Mouse (Mus musculus) embryonic facial prominence, embryonic 11.5 days (tissue): ENCODE results near the gene Ralgapa2. TPM values are rescaled to one million over a fixed set of nuclear protein-coding genes. Genes with fewer than 3 reads are reported as not detected.

Source experiments
- ATAC-seq: fragments of 200-750 bp; cut with Nextera tagmentation; replicated peaks from 2 replicates; pipeline ENCODE4 v1.8.0; 2017; ENCODE audit warnings: low read depth; ENCODE audit not compliant: insufficient number of reproducible peaks, low FRiP score, low TSS enrichment
- DNase-seq: peaks from one replicate; pipeline ENCODE4 v3.0.0-alpha.2; 2015; ENCODE audit warnings: low spot score
- H3K27ac ChIP-seq: fragments of 300-500 bp; sonication (generic); replicated peaks from 2 replicates; pipeline ENCODE4 v1.5.1; 2014; ENCODE audit warnings: mild to moderate bottlenecking, low read depth, low read length, control low read depth
- H3K27me3 ChIP-seq: fragments of 300-500 bp; sonication (generic); 2 replicates; pipeline ENCODE4 v1.6.1; 2014; ENCODE audit warnings: mild to moderate bottlenecking, low read length, moderate library complexity, mixed read lengths; ENCODE audit not compliant: control insufficient read depth, insufficient read depth
- H3K36me3 ChIP-seq: fragments of 300-500 bp; sonication (generic); replicated peaks from 2 replicates; pipeline ENCODE4 v1.6.1; 2014; ENCODE audit warnings: low read depth, mild to moderate bottlenecking, low read length, moderate library complexity, mixed read lengths; ENCODE audit not compliant: control insufficient read depth, insufficient read depth
- H3K4me1 ChIP-seq: fragments of 300-500 bp; sonication (generic); 2 replicates; pipeline ENCODE4 v1.6.1; 2014; ENCODE audit warnings: low read length, mixed read lengths; ENCODE audit not compliant: control insufficient read depth, insufficient read depth
- H3K4me2 ChIP-seq: fragments of 300-500 bp; sonication (generic); 2 replicates; pipeline ENCODE4 v1.6.1; 2014; ENCODE audit warnings: low read depth, mild to moderate bottlenecking, control low read depth, low read length, moderate library complexity
- H3K4me3 ChIP-seq: fragments of 300-500 bp; sonication (generic); 2 replicates; pipeline ENCODE4 v1.5.1; 2014; ENCODE audit warnings: low read depth, low read length, control low read depth
- H3K9ac ChIP-seq: fragments of 300-500 bp; sonication (generic); replicated peaks from 2 replicates; pipeline ENCODE4 v1.6.1; 2014; ENCODE audit warnings: mild to moderate bottlenecking, control low read depth, low read length
- H3K9me3 ChIP-seq: fragments of 300-500 bp; sonication (generic); replicated peaks from 2 replicates; pipeline ENCODE4 v1.6.1; 2016; ENCODE audit warnings: mild to moderate bottlenecking, low read length, inconsistent platforms, mixed read lengths; ENCODE audit not compliant: control insufficient read depth
- WGBS: fragments of 180-500 bp; shearing (Covaris S2); extraction: QIAGEN DNeasy Blood & Tissue Kit; methylation state at CpG from one replicate; pipeline ENCODE4 v1.1.7; 2014; 5-methylcytosine and 5-hydroxymethylcytosine counted together
- polyA plus RNA-seq: library from polyadenylated mRNA; unstranded; fragments of >200 nt; fragmentation: Nextera tagmentation; extraction: Ambion mirVana; gene quantifications from 2 replicates; pipeline ENCODE4 v1.2.1, GENCODE M21; 2014

Ralgapa2 gene
- polyA plus RNA-seq, 1 experiment from 2014 or later, result 8.2 TPM

DNA sequence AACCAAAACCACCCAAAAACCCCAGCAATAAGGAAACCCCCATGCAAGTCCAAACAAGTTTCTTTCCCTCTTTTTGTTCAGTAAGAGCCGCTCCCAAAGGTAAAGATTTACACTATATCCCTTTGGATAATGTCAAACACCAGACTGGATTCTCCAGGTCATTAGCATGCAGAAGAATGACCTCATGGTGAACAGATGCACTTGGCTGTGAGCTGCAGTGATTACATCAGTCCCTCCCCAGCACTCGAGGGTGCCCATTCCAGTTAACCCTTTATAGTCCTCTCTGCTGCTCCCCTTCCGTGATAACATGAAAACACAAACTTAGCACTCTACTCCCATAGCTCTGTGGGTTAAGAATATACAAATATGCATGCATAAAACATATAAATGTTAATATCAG is 255.1 kb downstream of the Ralgapa2 start:
- Histone ChIP-seq H3K4me3 (no peak overlapping the region), H3K27ac (no peak overlapping the region), H3K9me3 (no peaks in the 10 kb centered on the region), H3K4me2 (no peak overlapping the region), H3K27me3 (no peaks in the 10 kb centered on the region), H3K36me3 (no peaks in the 10 kb centered on the region), H3K9ac (no peak overlapping the region), H3K4me1 (no peaks in the 10 kb centered on the region)
- WGBS, result 41% methylated on average over 3 of the region's 3 CpGs
- peak; percentile 23 for DNase-seq
- no peak for ATAC-seq

DNA sequence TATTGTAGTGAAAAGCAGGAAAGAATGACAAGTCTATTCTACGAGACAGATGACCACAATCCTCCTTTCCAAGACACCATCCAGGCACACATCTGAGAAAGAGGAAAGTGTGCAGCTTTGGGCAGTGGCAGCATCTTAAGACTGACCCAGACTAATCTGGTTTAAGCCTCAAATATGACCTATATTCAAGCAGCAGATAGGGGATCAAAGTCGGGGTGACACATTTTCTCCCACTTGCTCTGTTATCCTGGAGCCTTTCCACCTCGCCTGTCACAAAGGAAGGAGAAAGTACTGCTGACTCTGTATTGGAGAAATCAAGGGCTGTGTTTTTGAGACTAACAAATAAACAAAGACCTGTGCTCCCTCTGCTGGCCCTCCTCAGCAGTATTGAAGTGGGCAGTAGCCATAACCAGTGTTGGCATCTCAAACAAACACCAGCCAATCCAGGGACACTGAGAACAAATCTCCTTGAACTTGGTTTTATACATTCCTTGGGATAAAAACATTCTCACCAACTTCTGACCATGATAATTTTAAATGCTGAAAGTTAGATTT is 255.7 kb downstream of the Ralgapa2 start:
- H3K4me3 ChIP-seq, result no peak overlapping the region
- H3K27me3 ChIP-seq, result no peaks in the 10 kb centered on the region
- H3K9me3 ChIP-seq, result no peaks in the 10 kb centered on the region
- H3K4me2 ChIP-seq, result no peak overlapping the region
- no peaks in the 10 kb centered on the region for H3K36me3 ChIP-seq
- no peak overlapping the region for H3K27ac ChIP-seq
- no peak overlapping the region for H3K9ac ChIP-seq
- WGBS, result 57% methylated on average over 3 of the region's 3 CpGs
- H3K4me1 ChIP-seq, result no peaks in the 10 kb centered on the region
- no peak for ATAC-seq
- peak; percentile 22 for DNase-seq

DNA sequence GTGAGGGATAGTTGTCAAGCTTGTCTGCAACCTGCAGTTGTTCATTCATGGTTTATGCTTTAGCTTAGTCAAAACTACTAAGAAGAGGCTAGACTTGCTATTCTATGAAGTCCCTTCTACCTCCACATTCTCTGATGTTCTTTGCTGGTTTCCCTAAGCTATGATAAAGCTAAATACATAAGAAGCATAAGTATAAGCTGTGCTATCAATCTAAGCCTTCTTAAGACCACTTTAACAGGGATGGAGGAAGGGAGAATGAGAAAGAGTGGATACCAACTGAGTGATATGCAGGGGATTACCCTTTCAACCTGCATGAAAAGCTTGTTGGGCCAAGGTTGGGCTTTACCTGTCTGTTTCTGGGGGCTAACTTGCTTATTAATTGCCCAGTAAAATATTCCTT is 256.5 kb downstream of the Ralgapa2 start:
- H3K27me3 ChIP-seq, result no peaks in the 10 kb centered on the region
- H3K4me2 ChIP-seq, result no peak overlapping the region
- H3K4me1 ChIP-seq, result no peaks in the 10 kb centered on the region
- H3K27ac ChIP-seq, result no peak overlapping the region
- ATAC-seq (no peak), DNase-seq (no peak)
- no peaks in the 10 kb centered on the region for H3K9me3 ChIP-seq
- no peak overlapping the region for H3K9ac ChIP-seq
- no peaks in the 10 kb centered on the region for H3K36me3 ChIP-seq
- H3K4me3 ChIP-seq, result no peak overlapping the region

DNA sequence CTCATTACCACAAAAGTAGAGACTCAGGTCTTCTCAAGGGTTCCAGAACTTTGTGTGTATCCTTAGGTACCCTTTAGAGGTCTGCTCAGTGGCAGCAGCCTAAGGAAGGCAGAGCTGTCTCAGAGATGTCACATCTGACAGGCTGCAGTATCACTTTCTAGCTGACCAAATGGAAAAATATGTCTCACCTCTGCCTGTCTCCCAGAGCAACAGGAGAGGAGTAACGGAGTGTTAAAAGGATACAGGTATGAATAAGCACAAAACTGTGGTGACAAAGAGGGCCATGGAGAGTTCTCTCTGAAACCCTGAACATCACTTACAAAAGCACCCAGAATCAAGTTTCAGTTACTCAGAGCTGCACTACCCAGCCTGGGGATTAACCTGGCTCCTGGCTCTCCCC is 257.8 kb downstream of the Ralgapa2 start:
- no peak for DNase-seq
- Histone ChIP-seq H3K4me2 (no peak overlapping the region), H3K27ac (no peak overlapping the region), H3K27me3 (no peaks in the 10 kb centered on the region), H3K9ac (no peak overlapping the region), H3K4me3 (no peak overlapping the region), H3K36me3 (no peaks in the 10 kb centered on the region), H3K9me3 (no peaks in the 10 kb centered on the region), H3K4me1 (no peaks in the 10 kb centered on the region)
- no peak for ATAC-seq
- WGBS, result 68% methylated on average over 1 of the region's 1 CpGs

GRCm38 (mm10) chr2:146250236-146250904 is 261.8 kb downstream of the Ralgapa2 start:
- 83% methylated on average over 6 of the region's 6 CpGs for WGBS
- no peaks in the 10 kb centered on the region for H3K27me3 ChIP-seq
- H3K9me3 ChIP-seq, result no peaks in the 10 kb centered on the region
- no peaks in the 10 kb centered on the region for H3K36me3 ChIP-seq
- no peak for ATAC-seq
- 0 out of 2 replicates have a peak, but pooled peaks cover 2% of the 10 kb centered on the region for H3K4me1 ChIP-seq
- no peak overlapping the region for H3K9ac ChIP-seq
- H3K27ac ChIP-seq, result no peak overlapping the region
- no peak overlapping the region for H3K4me2 ChIP-seq
- no peak for DNase-seq
- no peak overlapping the region for H3K4me3 ChIP-seq

DNA sequence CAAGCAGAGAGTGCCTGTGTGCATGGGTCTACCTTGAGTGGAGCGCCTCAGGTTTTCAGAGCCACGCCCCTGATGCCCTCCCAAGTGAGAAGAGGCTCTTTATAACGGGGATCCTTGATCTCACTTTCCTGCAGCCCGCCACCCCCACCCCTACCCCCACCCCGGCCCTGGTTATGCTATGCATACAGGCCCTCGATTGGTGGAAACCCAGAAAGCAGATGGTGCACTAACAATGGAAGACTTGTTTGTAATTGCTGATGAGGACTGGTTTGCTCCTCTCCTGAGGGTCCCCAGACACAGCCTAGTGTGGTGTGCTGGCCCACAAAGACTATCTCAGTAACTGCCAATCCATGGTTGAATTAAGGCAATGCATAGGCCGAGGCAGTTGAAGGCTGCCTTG is 263.1 kb downstream of the Ralgapa2 start:
- 0 out of 2 replicates have a peak, but pooled peaks cover 2% of the 10 kb centered on the region for H3K4me1 ChIP-seq
- DNase-seq (no peak), ATAC-seq (peak; percentile 49; the same call in 1 of the 2 replicates)
- no peaks in the 10 kb centered on the region for H3K9me3 ChIP-seq
- WGBS, result 74% methylated on average over 7 of the region's 7 CpGs
- H3K9ac ChIP-seq, result no peak overlapping the region
- no peak overlapping the region for H3K4me3 ChIP-seq
- H3K27me3 ChIP-seq, result no peaks in the 10 kb centered on the region
- H3K4me2 ChIP-seq, result no peak overlapping the region
- no peak overlapping the region for H3K27ac ChIP-seq
- H3K36me3 ChIP-seq, result no peaks in the 10 kb centered on the region

- Histone ChIP-seq H3K27me3 (no peaks in the 10 kb centered on the region), H3K36me3 (no peaks in the 10 kb centered on the region), H3K4me3 (no peak overlapping the region), H3K4me1 (0 out of 2 replicates have a peak, but pooled peaks cover 2% of the 10 kb centered on the region), H3K9me3 (no peaks in the 10 kb centered on the region), H3K27ac (no peak overlapping the region), H3K4me2 (no peak overlapping the region), H3K9ac (no peak overlapping the region)
- DNase-seq, result no peak
- 35% methylated on average over 6 of the region's 6 CpGs for WGBS
- no peak; the same call in 1 of the 2 replicates for ATAC-seq
Measured at GRCm38 (mm10) chr2:146247576-146247975, 264.6 kb downstream of the Ralgapa2 start.

GRCm38 (mm10) chr2:146246409-146247075 is 265.6 kb downstream of the Ralgapa2 start:
- Histone ChIP-seq H3K27ac (no peak overlapping the region), H3K27me3 (no peaks in the 10 kb centered on the region), H3K4me1 (0 out of 2 replicates have a peak, but pooled peaks cover 2% of the 10 kb centered on the region), H3K36me3 (no peaks in the 10 kb centered on the region), H3K9me3 (no peaks in the 10 kb centered on the region), H3K9ac (no peak overlapping the region), H3K4me2 (no peak overlapping the region), H3K4me3 (no peak overlapping the region)
- WGBS, result 74% methylated on average over 4 of the region's 4 CpGs
- no peak for DNase-seq
- no peak for ATAC-seq
